Mouse (Mus musculus) retina, postnatal 7 days (tissue): ENCODE data around the gene Igsf21.

Experiments used
- DNase-seq: peaks from one replicate; pipeline ENCODE4 v3.0.0-alpha.2; 2012; ENCODE audit warnings: low read depth, low spot score

The Igsf21 gene

GRCm38 (mm10) chr4:140246180-140247005 is at the start of gene Igsf21:
Gene Igsf21, minus strand, starts transcription at chr4:140246784.
- peak; percentile 82 for DNase-seq

GRCm38 (mm10) chr4:140285726-140286316 is 39.2 kb upstream of the Igsf21 start:
- DNase-seq = no peak

- no peak for DNase-seq
These were observed 36.8 kb upstream of the Igsf21 start for GRCm38 (mm10) chr4:140283398-140283797.

GRCm38 (mm10) chr4:140278269-140278668 is 31.7 kb upstream of the Igsf21 start:
- DNase-seq = no peak

GRCm38 (mm10) chr4:140271913-140272312 is 25.3 kb upstream of the Igsf21 start:
- DNase-seq = no peak

GRCm38 (mm10) chr4:140270451-140270850 is 23.9 kb upstream of the Igsf21 start:
- DNase-seq = no peak

GRCm38 (mm10) chr4:140269184-140269840 is 22.7 kb upstream of the Igsf21 start:
- no peak for DNase-seq

- no peak for DNase-seq
These were observed 21.3 kb upstream of the Igsf21 start for GRCm38 (mm10) chr4:140267835-140268234.

- no peak for DNase-seq
These were observed 20.5 kb upstream of the Igsf21 start for GRCm38 (mm10) chr4:140267086-140267485.

GRCm38 (mm10) chr4:140258968-140259367 is 12.4 kb upstream of the Igsf21 start:
- no peak for DNase-seq

GRCm38 (mm10) chr4:140252369-140252768 is 5.8 kb upstream of the Igsf21 start:
- no peak for DNase-seq

GRCm38 (mm10) chr4:140249011-140249744 is 2.6 kb upstream of the Igsf21 start:
- DNase-seq = no peak

- DNase-seq = no peak
These were observed 1.8 kb upstream of the Igsf21 start for GRCm38 (mm10) chr4:140248396-140248795.

- DNase-seq = no peak
These were observed 721 bp upstream of the Igsf21 start for GRCm38 (mm10) chr4:140247006-140248003.

- no peak for DNase-seq
These were observed 1.1 kb downstream of the Igsf21 start for GRCm38 (mm10) chr4:140245286-140246179.

- DNase-seq = no peak
These were observed 1.7 kb downstream of the Igsf21 start for GRCm38 (mm10) chr4:140244835-140245234.

GRCm38 (mm10) chr4:140244161-140244813 is 2.3 kb downstream of the Igsf21 start:
- no peak for DNase-seq

GRCm38 (mm10) chr4:140243231-140243630 is 3.4 kb downstream of the Igsf21 start:
- no peak for DNase-seq

- no peak for DNase-seq
These were observed 4.3 kb downstream of the Igsf21 start for GRCm38 (mm10) chr4:140242291-140242690.
